Mouse (Mus musculus): ENCODE measurements around the gene Nudt22. TPM values are rescaled to one million over a fixed set of nuclear protein-coding genes. Genes with fewer than 3 reads are reported as not detected.

Nudt22 gene
- polyA plus RNA-seq (2017; shearing (Covaris generic)) = 38.9 TPM

DNA sequence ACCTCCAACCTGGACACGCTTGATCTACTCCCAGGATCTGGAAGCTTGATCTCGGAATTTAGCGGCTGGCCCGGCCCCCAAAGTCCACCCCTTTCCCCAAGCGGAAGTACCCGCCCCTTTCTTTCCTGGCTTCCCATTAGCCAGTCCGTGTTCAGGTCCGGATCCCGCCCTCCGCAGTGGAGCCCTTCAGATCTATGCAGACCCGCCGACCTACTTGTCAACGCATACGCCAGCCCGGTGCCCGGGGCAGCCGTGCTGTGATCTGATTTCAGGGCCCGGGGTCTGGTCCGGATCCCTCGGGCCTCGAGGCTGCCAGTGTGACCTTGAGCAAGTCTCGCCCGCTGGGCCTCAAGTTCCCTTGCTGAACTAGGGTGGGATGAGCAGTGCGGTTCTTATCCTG lies at the start of gene Nudt22, which contains the start of gene Trpt1:
Nudt22 (minus strand) TSS at position 112 of the 400 bp plus-strand sequence.
Trpt1 (plus strand) TSS at position 126 of the 400 bp plus-strand sequence.

DNA sequence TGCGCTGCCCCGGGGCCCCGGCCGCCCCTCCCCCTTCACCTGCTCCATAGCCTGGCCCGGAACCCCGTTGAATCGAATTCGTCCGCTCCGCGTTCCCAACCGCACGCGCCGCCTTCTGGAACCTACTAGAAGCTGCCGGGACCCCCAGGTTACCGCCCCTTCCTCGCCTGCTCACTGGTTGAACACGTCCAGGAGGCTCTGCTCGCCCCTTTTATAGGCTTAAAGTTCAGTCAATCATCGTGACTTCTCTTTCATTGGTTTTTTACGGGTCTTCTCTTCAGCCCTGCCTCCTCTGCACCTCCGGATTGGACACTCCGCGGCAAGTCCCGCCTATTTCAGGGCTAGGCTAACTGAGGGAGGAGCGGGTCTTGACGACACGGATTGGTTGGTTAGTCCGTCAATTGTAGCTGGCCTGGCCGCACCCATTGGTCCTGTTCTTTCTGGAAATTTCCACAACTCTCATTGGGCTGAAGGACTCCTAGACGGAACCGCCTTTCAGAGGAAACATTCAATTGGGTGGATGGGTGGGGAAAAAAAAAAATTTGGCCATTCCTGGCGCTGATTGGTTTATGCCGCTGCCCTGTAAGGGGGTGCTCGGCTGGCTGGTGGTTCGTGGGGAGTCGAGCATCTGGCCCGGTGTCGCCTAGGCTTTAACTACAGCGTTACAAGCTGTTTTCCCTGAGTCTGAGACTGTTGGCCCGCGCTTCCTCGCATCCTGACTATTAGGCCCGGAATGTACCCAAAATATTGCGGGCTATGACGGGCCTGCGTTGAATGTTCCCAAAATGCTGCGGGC lies 44.1 kb upstream of the Nudt22 start, which contains the start of gene Stip1:
Stip1 (minus strand) TSS at position 127 of the 796 bp plus-strand sequence.

DNA sequence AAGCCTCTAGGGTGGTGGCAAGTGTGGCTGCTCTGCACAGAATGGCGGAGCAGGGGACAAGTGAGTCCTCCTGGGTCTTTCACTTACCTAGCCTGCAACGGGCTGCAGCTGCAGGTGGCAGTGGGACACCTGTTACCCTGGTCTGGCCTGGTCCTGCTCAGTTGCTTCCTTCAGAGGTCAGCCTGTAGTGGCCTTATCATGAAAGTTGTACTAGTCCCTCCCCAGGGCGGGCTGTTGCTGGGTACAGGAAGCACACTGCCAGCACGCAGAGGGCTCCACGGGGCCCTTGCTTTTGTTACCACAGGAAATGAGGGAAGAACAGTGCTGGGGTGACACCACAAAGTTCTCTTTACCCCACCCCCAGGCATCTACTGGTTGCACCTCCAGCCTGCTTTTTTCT lies 23.3 kb upstream of the Nudt22 start, which contains the start of gene Fermt3:
Fermt3 (minus strand) TSS at position 279 of the 400 bp plus-strand sequence.

DNA sequence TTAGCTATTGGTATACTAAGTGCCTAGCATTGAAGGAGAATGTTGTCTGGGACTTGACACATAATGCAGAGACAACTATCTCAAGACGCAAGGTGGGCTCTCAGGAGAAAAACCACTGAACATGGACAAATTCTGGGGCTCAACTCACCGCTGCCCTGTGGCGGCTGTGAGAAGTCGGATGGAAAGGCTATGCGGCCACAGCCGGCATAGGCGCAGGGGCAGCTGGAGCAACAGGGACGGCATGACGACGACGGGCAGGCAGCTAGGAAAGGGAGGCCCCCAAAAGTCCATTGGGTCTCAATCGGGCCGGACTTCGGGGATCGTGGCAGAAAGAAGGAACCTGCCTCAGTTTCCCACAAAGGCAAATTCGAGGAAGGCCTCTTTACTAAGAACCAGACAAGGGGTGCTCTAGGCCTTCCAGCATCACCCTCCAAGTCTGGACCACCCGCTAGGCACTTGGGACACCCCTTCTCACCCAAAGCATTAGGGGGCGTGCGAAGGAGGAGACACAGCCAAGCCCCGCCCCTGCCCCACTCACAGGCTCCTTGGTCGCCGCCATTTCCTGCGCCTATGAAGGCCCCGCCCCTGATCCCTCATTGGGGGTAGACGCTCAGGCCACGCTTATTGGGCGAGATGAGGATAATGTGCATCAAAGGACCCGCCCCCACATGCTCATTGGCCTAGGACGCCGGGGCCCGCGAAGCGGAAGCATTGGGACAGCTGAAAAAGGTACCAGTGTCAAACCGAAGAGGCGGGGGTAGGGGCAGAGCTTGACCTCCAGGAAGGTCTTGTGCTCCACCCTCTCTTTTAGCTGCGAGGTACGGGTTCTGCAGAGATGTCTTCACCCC lies 3.7 kb downstream of the Nudt22 start, which contains the start of gene Dnajc4:
Dnajc4 (minus strand) TSS at position 562 of the 848 bp plus-strand sequence.

DNA sequence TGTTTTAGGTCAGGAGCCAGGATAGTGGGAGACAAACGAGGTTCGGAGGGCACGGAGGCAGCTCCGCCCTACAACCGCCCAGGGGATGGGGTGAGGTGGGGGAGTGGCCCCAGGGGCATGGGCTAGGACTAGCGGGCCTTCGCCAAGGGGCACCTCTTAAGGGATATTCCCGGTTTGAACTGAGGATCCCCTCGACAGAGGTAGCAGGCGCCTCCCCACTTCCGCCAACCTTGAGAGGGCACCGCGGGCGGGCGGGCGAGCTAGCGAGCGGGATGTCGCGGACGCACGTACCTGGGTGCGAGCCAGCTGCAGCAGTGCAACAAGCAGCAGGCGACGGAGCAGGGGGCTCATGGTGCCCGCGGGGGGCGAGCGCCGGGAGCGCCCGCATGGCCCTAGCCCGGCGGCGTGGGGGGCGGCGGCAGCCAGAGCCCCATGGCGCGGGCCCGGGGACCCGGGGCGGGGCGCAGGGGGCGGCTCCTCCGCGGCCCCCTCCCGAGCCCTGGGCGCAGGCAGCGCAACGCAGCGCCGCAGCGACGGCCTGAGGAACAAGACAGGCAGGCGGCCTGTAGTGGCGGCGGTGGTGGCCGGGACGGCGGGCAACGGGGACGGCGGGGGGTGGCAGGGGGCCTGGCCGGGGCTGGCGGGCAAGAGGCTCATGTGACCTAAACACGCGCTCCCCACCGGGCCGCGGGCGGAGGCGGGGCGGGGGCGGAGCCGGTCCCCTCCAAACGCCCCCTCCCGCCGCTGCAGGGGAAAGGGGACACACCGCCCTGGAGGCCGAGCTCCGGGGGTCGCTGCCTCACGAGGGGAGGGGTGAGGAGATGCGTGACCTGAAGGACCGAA lies 8.6 kb downstream of the Nudt22 start, which contains the start of gene Vegfb:
Vegfb (minus strand) TSS at position 591 of the 843 bp plus-strand sequence.

DNA sequence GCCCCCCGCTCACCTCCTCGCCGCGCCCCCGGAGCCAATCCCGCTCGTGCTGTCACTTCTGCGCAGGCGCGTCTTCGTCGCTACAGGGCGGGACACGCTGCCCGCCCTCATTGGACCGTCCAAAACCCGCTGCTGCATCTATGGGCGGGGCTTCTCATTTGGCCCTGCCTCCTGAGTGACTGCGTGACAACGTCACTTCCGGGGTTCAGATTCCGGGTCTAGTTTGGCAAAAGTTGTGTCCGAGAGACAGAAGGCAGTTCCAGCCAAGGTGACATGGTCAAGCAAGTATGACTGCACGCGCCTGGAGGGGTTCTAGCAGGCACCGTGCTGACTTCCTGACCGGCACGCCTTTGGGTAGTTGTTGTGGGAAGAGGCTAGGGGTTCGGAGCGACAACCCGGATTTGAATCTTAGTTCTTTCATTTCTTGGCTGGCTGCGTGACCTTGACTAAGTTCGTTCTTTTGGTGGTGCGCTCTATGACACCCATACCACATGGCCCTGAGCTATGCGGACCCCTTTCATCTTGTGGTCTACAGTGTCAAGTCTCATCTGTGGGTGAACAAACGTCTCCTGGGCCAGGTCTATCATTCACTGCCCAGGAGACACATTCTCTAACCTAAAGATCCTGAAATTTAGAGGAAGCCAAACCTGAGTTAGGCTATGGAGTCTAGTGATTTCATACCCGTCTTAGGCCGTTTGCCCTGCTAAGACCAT lies 15.4 kb downstream of the Nudt22 start, which contains the start of gene Fkbp2:
Fkbp2 (minus strand) TSS at position 121 of the 713 bp plus-strand sequence.

DNA sequence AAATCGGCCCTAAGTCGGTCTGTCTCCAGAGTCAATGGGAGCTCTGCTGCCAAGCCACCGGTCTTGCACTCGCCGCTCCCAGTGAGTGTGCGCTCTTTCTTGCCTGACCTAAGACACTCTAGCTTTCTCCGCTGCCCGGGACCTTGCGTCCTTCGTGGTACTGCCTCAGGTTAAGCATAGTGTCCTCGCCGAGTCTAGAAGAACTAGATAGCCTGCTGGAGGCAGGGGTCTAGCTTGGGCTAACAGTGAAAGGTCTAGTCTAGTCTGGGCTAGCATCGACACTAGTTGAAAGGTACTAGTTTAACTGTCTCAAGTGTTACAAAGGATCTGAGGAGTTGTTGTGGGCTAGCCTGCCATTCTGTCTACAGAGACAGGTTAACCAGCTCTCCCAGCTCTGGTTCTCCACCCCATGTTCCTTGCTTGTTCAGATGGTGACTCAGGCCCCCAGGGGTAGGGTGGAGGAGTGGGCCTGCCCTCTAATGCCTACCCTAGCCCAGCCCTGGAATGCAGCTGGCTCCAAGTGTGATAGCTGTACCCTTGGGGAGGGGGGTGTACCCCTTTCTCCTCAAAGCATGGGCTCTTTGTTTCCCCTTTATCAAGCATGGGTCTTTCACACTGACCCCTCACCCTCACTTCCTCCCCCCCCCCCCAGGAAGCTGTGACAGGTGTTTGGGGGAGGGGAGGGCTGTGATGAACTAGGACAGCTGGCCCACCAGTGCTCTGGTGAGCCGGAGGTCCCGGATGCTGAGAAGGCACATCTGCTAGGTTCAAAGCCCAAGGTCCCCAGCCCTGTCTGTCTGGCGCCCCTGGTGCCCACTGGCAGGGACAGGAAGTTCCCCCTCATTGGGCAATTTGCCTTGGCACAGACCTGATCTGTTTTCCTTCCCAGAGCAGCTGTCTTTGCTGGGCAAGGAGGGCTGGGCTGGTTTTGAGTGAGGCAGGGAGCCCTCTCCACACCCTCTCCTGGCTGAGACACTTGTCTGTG lies 20.1 kb downstream of the Nudt22 start, which contains the start of gene Plcb3:
Plcb3 (minus strand) TSS at position 934 of the 985 bp plus-strand sequence.

DNA sequence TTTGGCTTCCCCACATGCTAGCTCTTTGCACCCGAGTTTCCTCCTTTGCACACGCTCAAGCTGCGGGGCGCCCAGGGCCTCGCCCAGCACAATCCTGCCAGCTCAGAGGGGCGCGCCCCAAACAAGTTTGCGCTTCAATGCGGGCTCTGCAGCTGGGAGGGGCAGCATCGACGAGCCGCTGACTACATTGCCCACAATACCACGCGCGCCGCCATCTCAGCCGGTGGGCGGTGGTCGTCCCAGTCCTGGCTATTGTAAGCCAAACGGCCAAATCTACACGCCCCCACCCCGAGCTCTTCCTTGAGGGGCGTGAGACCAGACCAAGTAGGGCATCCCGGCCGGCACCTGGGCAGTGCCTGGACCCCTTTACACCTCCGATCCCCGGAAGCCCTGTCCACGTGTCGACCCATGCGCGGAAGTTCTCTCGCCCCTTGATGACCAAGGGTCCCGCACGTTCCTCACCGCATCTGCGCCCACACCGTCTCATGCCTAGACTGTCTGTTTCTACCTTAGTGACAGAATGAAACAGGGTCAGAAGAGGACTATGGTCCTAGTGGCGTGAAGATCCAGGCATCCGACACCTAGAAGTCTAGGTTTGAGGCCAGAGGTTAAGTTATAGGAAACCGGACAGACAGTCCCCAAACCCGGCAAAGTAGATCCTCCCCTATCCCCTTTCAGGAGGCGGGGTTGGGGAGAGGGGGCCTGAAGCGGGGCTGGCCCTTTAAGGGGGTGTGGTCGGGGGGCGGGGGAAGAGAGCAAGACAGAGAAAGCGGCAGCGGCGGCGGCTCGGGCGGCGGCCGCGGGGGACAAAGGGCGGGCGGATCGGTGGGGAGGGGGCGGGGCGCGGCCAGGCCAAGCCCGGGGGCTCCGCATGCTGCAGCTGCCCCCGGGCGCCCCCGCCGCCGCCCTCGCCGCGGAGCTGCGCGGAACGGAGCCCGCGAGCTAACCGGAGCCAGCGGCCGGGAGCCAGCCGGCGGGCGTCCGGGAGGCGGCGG lies 21.4 kb downstream of the Nudt22 start, which contains the start of gene Ppp1r14b:
Ppp1r14b (plus strand) TSS at position 758 of the 995 bp plus-strand sequence.

Other genes with a start within 250 kb of the Nudt22 start
- 31.3 TPM for gene Rps6ka4, start 155.5 kb downstream of the Nudt22 start, polyA plus RNA-seq (2017; shearing (Covaris generic))
- gene Ccdc88b, start 137.9 kb downstream of the Nudt22 start, polyA plus RNA-seq (2017; shearing (Covaris generic)) = 48.7 TPM
- gene Trmt112, start 86.4 kb downstream of the Nudt22 start, polyA plus RNA-seq (2017; shearing (Covaris generic)) = 234 TPM
- gene Prdx5, start 86.0 kb downstream of the Nudt22 start, polyA plus RNA-seq (2017; shearing (Covaris generic)) = 267 TPM
- 6.6 TPM for gene Esrra, start 74.3 kb downstream of the Nudt22 start, polyA plus RNA-seq (2017; shearing (Covaris generic))
- not detected for gene Catsperz, start 70.7 kb downstream of the Nudt22 start, polyA plus RNA-seq (2017; shearing (Covaris generic))
- not detected for gene Kcnk4, start 61.6 kb downstream of the Nudt22 start, polyA plus RNA-seq (2017; shearing (Covaris generic))
- gene Bad, start 54.3 kb downstream of the Nudt22 start, polyA plus RNA-seq (2017; shearing (Covaris generic)) = 43.9 TPM
- 17.8 TPM for gene Gpr137, start 53.6 kb downstream of the Nudt22 start, polyA plus RNA-seq (2017; shearing (Covaris generic))
- 32.3 TPM for gene Ppp1r14b, start 21.1 kb downstream of the Nudt22 start, polyA plus RNA-seq (2017; shearing (Covaris generic))
- 7.2 TPM for gene Plcb3, start 19.6 kb downstream of the Nudt22 start, polyA plus RNA-seq (2017; shearing (Covaris generic))
- gene Fkbp2, start 15.6 kb downstream of the Nudt22 start, polyA plus RNA-seq (2017; shearing (Covaris generic)) = 53.6 TPM
- gene Vegfb, start 8.5 kb downstream of the Nudt22 start, polyA plus RNA-seq (2017; shearing (Covaris generic)) = 1.2 TPM
- gene Dnajc4, start 3.5 kb downstream of the Nudt22 start, polyA plus RNA-seq (2017; shearing (Covaris generic)) = 66.9 TPM
- 8.5 TPM for gene Trpt1, start within 50 bp of the Nudt22 start, polyA plus RNA-seq (2017; shearing (Covaris generic))
- gene Fermt3, start 23.4 kb upstream of the Nudt22 start, polyA plus RNA-seq (2017; shearing (Covaris generic)) = 429 TPM
- 157 TPM for gene Stip1, start 43.9 kb upstream of the Nudt22 start, polyA plus RNA-seq (2017; shearing (Covaris generic))
- gene Macrod1, start 60.7 kb upstream of the Nudt22 start, polyA plus RNA-seq (2017; shearing (Covaris generic)) = 2.8 TPM
- 0.05 TPM for gene Flrt1, start 109.6 kb upstream of the Nudt22 start, polyA plus RNA-seq (2017; shearing (Covaris generic))
- 73.3 TPM for gene Otub1, start 210.2 kb upstream of the Nudt22 start, polyA plus RNA-seq (2017; shearing (Covaris generic))
- gene Cox8a, start 221.5 kb upstream of the Nudt22 start, polyA plus RNA-seq (2017; shearing (Covaris generic)) = 544 TPM
- 41.7 TPM for gene Naa40, start 245.1 kb upstream of the Nudt22 start, polyA plus RNA-seq (2017; shearing (Covaris generic))

Data from CD4-positive, CD25-positive, alpha-beta regulatory T cell, adult 9 weeks (primary cell).